Mouse (Mus musculus): Measurements from ENCODE around the gene Kazald1.
A peak's percentile ranks its signal among the peaks of the same experiment; 100 is the strongest.

Kazald1 gene

GRCm38 (mm10) chr19:45047935-45048643 lies 27.0 kb upstream of the Kazald1 start:
- DNase-seq (ENCODE audit: low read depth in 1 of 2, low spot score in 2 of 2), result peak; percentile 61 to 64

GRCm38 (mm10) chr19:45048644-45049365 lies 26.2 kb upstream of the Kazald1 start:
- DNase-seq (ENCODE audit: low read depth in 1 of 2, low spot score in 2 of 2), result no peak

GRCm38 (mm10) chr19:45049523-45049922 lies 25.5 kb upstream of the Kazald1 start:
- DNase-seq (ENCODE audit: low read depth in 1 of 2, low spot score in 2 of 2), result no peak

- no peak for DNase-seq (ENCODE audit: low read depth in 1 of 2, low spot score in 2 of 2)
These were observed 21.6 kb upstream of the Kazald1 start for GRCm38 (mm10) chr19:45053451-45053850.

- no peak for DNase-seq (ENCODE audit: low read depth in 1 of 2, low spot score in 2 of 2)
These were observed 19.9 kb upstream of the Kazald1 start for GRCm38 (mm10) chr19:45054892-45055690.

- DNase-seq (ENCODE audit: low read depth in 1 of 2, low spot score in 2 of 2), result no peak
These were observed 18.7 kb upstream of the Kazald1 start for GRCm38 (mm10) chr19:45056364-45056763.

- no peak for DNase-seq (ENCODE audit: low read depth in 1 of 2, low spot score in 2 of 2)
These were observed 17.9 kb upstream of the Kazald1 start for GRCm38 (mm10) chr19:45056908-45057698.

- DNase-seq (ENCODE audit: low read depth in 1 of 2, low spot score in 2 of 2), result no peak
These were observed 17.3 kb upstream of the Kazald1 start for GRCm38 (mm10) chr19:45057724-45058112.

GRCm38 (mm10) chr19:45058113-45058839 lies 16.8 kb upstream of the Kazald1 start:
- DNase-seq (ENCODE audit: low read depth in 1 of 2, low spot score in 2 of 2), result peak; percentile 82 to 85

GRCm38 (mm10) chr19:45058841-45059240 lies 16.2 kb upstream of the Kazald1 start:
- DNase-seq (ENCODE audit: low read depth in 1 of 2, low spot score in 2 of 2), result no peak

GRCm38 (mm10) chr19:45063565-45064292 lies 11.3 kb upstream of the Kazald1 start:
- peak in 1 of 2 experiments; percentile 37 for DNase-seq (ENCODE audit: low read depth in 1 of 2, low spot score in 2 of 2)

GRCm38 (mm10) chr19:45065226-45065625 lies 9.8 kb upstream of the Kazald1 start:
- DNase-seq (ENCODE audit: low read depth in 1 of 2, low spot score in 2 of 2), result no peak

- DNase-seq (ENCODE audit: low read depth in 1 of 2, low spot score in 2 of 2), result no peak
These were observed 7.9 kb upstream of the Kazald1 start for GRCm38 (mm10) chr19:45067170-45067569.

GRCm38 (mm10) chr19:45067758-45068510 lies 7.1 kb upstream of the Kazald1 start:
- DNase-seq (ENCODE audit: low read depth in 1 of 2, low spot score in 2 of 2), result no peak

- peak; percentile 52 to 74 for DNase-seq (ENCODE audit: low read depth in 1 of 2, low spot score in 2 of 2)
These were observed 1.0 kb upstream of the Kazald1 start for GRCm38 (mm10) chr19:45073871-45074542.

- peak in 1 of 2 experiments; percentile 27 for DNase-seq (ENCODE audit: low read depth in 1 of 2, low spot score in 2 of 2)
These were observed 438 bp downstream of the Kazald1 start for GRCm38 (mm10) chr19:45075323-45076035.

GRCm38 (mm10) chr19:45076036-45076575 lies 1.1 kb downstream of the Kazald1 start:
- no peak for DNase-seq (ENCODE audit: low read depth in 1 of 2, low spot score in 2 of 2)
